Mouse (Mus musculus) adrenal gland, adult (tissue): Measurements from ENCODE around the gene Fam196b.
A peak's percentile ranks its signal among the peaks of the same experiment; 100 is the strongest.

Source experiments
- DNase-seq, 2 experiments: peaks; one replicate each; pipeline ENCODE4 v3.0.0; 2022 to 2023; ENCODE audit warnings: low spot score in 1 of 2; ENCODE audit not compliant: inconsistent age in 2 of 2

Gene Fam196b

GRCm38 (mm10) chr11:34405311-34405710 is 90.7 kb downstream of the Fam196b start:
- DNase-seq, result no peak

- no peak for DNase-seq
Measured at GRCm38 (mm10) chr11:34406309-34406708, 91.7 kb downstream of the Fam196b start.

GRCm38 (mm10) chr11:34406850-34407249 is 92.2 kb downstream of the Fam196b start:
- no peak for DNase-seq

GRCm38 (mm10) chr11:34415884-34416618 is 101.4 kb downstream of the Fam196b start:
- DNase-seq, result no peak

- no peak for DNase-seq
Measured at GRCm38 (mm10) chr11:34416619-34416979, 102.0 kb downstream of the Fam196b start.

GRCm38 (mm10) chr11:34421061-34421460 is 106.4 kb downstream of the Fam196b start:
- no peak for DNase-seq

- no peak for DNase-seq
Measured at GRCm38 (mm10) chr11:34424546-34424945, 109.9 kb downstream of the Fam196b start.

- no peak for DNase-seq
Measured at GRCm38 (mm10) chr11:34427212-34427611, 112.6 kb downstream of the Fam196b start.

- no peak for DNase-seq
Measured at GRCm38 (mm10) chr11:34430940-34431339, 116.3 kb downstream of the Fam196b start.

- no peak for DNase-seq
Measured at GRCm38 (mm10) chr11:34431371-34431770, 116.7 kb downstream of the Fam196b start.

GRCm38 (mm10) chr11:34431978-34432377 is 117.4 kb downstream of the Fam196b start:
- no peak for DNase-seq

- no peak for DNase-seq
Measured at GRCm38 (mm10) chr11:34437446-34437845, 122.8 kb downstream of the Fam196b start.

- DNase-seq, result no peak
Measured at GRCm38 (mm10) chr11:34438429-34438828, 123.8 kb downstream of the Fam196b start.

GRCm38 (mm10) chr11:34447891-34448290 is 133.3 kb downstream of the Fam196b start:
- DNase-seq, result peak; percentile 5 to 64

- DNase-seq, result no peak
Measured at GRCm38 (mm10) chr11:34449944-34450343, 135.3 kb downstream of the Fam196b start.

GRCm38 (mm10) chr11:34467056-34467455 is 152.4 kb downstream of the Fam196b start:
- DNase-seq, result no peak

GRCm38 (mm10) chr11:34468571-34468970 is 153.9 kb downstream of the Fam196b start:
- DNase-seq, result no peak

- DNase-seq, result no peak
Measured at GRCm38 (mm10) chr11:34469792-34470191, 155.2 kb downstream of the Fam196b start.
